Mouse (Mus musculus) retina, embryonic 14.5 days (tissue): Measurements from ENCODE around the gene Pdzd2.

Source experiments
- DNase-seq: peaks from one replicate; pipeline ENCODE4 v3.0.0-alpha.2; 2015; ENCODE audit warnings: low spot score

Gene Pdzd2

DNA sequence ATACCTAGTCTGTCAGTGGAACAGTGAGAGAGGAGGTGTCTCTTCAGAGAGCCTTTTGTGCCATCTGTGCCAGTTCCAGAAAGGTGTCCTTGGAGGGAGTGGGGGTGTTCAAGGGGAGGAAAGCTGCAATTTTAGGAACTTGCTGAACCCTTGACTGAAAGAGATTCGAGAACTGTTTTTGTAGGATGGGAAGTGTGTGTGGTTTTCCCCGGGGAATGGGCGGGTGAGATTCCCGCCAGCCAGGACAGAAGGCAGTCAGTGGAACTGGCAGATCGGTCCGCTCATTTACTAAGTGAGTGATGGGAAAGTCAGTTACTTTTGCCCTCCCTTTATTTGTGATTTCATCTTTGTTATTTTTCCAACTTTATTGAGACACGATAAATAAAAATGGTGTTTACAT, 266.1 kb downstream of the Pdzd2 start:
- DNase-seq = no peak

DNA sequence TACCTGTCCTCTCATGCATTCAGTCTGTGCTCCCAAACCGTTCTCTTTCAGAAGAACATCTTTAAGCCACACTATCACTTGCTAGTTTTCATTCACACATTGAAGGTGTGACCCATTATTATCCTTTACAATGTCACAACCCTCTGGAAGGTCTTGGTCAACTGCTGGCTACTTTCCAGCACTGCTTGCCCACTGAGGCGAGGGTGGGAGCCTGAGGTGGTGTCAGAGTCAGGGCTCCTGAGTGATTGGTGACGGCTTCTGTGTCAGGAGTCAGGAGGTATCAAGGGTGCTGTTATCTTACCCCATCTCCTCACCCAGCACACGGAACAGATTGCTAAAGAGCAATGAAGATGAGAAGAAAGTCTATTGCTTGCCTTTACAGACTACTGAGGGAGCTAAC, 267.1 kb downstream of the Pdzd2 start:
- DNase-seq = no peak

DNA sequence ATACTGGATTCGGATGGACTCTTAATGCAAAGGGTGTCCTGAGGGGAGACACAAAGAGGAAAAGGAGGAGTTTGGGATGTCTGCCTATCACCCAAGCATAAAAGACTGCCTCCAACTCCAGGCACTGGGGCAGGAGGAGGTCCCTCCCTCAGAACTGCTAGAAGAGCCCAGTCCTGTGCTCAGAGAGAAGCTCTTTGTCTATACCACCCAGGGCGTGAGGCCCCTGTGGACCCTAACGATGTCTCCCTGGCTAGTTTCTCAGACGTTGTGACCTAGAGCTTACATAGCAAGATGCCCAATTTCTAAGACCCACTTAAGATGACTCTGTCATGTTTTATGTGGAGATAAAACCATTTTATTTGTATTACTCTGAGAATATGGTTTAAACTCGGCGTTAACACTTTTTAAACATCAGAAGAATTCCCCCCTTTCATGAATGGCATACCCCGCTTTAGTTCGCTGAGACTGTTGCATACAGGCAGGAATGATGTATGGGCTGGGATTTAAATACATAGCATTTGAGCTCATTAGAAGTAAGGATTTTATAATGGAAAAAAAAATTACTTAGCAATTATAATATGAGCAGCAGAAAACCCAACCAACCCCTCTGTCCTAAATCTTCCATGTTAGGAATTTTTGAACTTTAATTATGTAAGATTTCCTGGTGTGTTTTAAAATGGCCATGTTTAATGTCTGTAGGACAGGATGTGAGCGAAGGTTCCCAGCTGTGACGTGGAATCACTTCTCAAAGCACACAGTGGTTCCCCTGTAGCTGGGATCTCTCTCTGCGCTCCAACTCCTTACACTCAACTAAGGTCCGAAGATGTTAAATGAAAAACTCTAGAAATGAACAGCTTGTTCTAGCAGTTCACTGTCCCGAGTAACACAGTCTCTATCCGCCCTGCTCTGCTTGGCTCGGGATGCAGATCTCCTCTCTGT, 268.6 kb downstream of the Pdzd2 start:
- peak; percentile 42 for DNase-seq

DNA sequence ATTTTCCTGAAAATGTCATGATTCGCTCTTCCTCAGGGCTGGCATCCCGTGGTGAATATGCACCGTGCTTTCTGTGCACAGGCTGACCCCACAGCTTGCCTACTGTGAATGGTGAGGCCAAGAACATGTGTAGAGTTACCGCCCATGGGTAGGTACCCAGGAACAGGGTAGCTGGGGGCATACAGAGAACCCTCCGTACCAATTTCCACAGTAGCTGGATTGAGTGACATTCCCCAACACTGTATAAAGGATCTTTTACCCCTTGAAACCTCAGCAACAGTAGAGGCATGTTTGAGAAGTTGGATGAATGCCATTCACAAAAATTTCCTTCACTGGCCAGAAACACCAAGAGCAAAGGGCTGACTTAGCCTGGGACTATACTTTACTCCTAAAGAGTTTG, 271.1 kb downstream of the Pdzd2 start:
- DNase-seq = no peak

DNA sequence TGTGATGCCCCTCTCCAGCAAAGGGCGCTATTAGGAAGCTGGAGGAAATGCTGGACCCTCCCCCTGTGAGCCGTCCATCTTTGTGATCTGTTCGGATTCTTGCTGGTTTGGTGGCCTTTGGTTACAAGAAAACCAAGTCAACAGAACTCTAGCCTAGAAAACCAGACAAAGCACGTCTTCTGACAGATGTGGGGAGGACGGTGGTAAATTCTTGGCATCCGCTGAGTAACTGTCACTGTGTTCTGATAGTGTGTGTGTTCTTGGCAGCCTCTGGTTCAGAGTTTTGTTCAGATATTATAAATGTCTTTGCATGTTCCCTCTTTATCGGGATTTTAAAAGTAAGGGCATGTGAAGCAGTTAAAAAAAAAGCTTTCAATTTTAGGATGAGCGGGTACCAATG, 274.0 kb downstream of the Pdzd2 start:
- DNase-seq = no peak

DNA sequence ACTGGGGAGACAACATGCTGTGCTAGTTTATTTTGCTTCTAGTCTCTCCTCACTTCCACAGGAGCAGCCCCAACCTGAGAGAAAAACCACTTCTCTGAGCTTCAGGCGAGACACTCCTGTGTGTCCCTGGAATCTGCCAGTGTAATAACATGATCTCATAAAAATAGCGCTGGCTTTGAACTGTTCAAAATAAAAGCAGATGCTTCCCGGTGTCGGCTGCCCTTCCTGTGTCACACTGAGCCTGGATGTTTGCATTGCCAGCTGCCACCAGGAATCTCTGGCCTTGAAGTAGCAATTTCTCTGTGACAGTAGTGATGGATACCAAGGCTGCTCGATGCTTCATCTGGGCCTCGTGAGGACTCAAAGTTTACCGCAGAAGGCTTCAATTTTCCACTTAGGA, 282.9 kb downstream of the Pdzd2 start:
- DNase-seq = no peak

DNA sequence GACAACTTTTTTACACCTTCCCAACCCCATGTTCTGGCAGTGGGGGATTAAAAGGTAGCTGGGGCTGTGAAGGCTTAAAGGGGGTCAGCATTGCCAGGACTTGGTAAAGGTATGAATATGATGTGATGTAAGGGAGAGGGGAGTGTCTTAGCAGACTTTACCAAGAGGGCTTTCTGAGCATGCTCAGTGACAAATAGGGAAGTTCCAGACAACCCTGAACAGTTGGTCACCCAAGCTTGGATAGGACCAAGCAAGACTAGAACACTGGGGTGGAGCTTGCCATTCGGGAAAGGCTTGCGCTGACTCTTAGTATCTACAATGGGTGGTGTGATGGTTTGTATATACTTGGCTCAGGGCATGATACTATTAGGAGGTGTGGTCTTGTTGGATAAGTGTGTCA, 286.4 kb downstream of the Pdzd2 start:
- no peak for DNase-seq

DNA sequence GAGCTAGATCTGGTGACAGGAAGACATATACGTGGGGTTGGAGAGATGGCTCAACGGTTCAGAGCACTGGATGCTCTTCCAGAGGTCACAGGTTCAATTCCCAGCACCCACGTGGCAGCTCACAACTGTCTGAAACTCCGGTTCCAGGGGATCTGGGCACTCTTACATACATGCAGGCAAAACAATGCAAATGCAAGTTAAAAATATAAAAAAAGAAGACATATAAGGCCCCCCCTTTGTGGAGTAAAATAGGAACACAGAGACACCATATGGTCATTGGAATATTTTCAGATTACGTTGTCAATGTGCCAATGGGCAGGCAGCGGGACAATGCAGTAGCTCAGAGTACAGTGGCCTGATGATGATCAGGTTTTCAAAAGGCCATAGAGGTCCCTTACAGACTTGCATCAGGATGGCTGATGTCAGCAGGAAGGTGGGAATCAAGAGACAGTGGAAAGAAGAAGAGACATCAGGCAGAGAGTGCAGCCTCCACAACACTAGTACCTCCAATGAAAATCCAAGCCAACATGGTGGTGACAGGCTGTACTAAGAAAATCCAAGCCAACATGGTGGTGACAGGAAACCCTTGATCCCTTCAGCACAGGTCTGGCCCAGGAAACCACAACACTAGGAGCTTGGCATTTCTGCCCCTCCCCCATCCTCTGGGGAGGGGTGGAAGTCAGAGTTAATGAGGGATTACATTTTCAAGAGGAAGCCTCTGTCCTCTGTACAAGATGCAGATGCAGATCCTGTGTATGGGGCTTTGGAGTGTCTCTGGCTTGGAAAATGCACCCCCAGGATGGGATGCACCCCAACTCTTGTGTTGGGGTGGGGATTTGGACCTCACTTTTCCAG, 287.4 kb downstream of the Pdzd2 start:
- no peak for DNase-seq

DNA sequence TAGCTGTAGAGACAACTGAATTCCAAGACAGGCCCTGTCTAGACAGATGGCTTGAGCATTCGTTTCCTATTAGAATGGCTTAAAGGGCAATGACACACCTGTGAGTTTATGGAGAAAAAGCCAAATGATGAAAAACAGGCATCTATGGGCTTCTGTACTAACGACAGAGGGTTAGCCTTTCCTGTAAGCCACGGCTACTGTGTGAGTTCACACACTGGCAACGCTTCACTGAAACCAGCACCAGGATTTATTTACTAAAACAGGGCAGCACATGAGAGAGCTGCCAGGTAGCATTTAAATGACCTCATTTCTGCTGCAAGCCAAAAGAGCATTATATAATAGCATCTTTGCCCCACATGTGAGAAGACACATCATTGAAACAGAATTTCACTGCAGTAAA, 288.3 kb downstream of the Pdzd2 start:
- DNase-seq = no peak

DNA sequence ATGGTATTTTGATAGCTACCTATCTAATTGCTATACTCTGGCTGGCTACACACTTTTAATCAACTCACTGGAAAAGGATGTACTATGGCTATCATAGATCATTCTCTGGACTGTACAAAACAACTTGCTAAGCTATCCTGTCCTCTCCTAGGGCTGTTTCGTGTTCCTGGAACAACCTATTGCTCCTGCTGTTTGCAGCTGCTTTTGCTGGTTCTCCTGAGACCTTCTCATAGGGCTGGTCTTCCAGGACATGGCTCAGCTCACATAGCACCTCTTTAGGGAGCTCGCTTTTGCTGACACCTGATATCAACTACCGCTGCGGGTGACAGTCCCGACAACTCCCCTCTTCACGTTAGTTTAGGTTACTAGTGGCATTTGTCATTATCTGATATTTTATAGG, 288.9 kb downstream of the Pdzd2 start:
- no peak for DNase-seq

DNA sequence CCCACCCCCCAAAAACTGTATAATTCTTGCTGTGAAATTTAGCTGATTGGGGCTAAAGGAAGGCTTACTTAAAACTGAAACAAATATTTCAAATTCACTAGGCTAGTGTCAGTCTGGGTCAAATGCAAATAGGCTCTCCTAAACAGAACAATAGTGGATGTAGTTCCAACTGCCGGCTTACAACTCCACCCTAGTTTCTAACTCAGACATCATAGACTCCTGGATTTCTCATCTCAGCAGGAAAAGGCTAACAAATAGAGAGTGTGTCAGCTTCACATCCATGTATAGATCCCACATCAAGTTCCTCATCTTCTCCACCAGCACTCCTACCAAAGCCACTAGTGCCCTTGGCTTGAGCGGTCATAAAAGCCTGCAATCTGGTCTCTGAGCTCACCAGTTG, 290.4 kb downstream of the Pdzd2 start:
- no peak for DNase-seq

DNA sequence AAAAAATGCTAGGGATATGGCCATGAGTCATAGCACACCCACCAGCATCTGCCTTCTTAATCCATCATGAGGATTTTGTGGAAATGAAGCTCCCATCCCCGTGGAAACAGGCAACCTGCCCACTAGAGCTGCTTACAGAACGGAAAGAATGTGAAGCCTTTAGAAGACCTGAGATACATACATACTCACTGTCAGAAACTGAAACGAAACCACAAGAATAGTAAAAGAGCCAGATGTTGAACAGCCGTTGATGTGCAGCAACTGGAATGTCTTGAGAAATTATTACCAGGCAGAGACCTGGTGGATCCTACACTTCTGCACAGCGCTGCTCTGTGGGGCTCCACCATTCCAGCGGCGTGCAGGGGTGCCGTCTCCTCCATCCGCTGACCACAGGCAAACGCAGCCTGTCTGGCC, 292.7 kb downstream of the Pdzd2 start:
- no peak for DNase-seq

DNA sequence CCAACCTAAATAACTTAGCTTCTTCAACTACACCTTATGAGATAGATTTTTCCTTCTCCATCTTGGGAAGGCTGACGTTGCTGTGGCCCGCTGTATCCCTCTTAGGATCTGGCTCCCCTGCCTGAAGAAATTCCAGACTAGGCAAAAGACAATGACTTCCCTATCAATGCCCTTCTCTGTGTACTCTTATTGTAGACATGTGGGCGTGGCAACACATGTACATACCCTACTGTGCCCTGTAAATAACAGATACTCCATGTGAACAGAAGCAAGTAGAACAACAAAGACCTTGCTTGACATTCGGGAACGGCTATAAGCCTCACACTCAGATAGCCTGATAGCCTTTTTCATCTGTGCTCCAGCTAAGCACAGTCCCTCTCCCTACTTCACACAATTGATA, 295.2 kb downstream of the Pdzd2 start:
- no peak for DNase-seq

DNA sequence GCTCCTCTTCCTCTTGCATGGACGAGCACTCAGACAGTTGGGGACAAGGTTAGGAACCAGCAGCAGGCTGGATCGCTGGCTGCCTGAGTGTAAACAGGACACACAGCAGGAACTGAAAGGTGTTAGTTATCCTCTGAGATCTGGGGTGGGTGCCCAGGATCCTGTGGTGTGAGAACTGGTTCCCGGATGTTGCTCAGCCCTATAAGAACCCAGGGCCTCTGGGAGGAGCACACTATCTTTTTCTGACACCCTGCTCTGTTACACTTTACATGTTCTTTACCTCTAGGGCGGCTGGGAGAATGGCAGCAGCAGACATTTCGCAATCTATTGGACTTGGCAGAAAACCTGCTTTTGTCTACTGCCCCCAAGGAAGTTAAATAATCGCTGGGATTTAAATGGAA, 300.4 kb downstream of the Pdzd2 start:
- DNase-seq = no peak

DNA sequence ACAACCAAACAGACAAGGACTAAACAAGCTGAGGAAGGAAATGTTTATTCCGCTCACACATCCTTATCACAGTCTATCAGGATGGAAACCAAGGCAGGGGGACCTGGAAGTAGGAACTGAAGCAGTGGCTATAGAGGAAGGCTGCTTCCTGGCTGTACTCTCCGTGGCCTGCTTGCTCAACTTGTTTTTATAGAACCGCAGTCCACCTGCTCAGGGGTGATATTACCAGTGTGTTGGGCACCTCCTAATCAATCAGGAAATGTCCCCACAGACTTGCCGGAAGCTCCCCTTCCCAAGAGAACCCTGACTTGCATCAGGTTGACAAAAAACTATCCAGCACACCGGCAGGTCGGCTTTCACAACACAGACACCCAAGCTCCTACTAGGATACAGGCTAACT, 301.0 kb downstream of the Pdzd2 start:
- no peak for DNase-seq

DNA sequence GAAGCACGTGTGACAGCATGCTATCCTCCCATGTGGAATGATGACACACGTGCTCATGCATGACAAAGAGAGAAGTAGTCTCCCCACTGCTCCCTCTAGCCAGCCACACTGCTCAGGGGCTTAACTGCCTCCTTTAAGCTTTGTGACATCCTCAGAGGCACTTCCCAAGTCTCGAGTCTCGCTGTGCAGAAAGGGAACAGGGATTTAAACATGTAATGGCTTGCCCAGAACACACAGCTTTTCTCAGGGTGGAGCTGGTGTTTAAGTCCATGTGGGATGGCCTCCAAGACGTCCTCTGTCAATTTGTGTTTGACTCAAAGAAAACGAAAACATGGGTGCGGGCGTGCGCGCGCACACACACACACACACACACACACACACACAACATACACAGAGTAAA, 301.6 kb downstream of the Pdzd2 start:
- DNase-seq = no peak

DNA sequence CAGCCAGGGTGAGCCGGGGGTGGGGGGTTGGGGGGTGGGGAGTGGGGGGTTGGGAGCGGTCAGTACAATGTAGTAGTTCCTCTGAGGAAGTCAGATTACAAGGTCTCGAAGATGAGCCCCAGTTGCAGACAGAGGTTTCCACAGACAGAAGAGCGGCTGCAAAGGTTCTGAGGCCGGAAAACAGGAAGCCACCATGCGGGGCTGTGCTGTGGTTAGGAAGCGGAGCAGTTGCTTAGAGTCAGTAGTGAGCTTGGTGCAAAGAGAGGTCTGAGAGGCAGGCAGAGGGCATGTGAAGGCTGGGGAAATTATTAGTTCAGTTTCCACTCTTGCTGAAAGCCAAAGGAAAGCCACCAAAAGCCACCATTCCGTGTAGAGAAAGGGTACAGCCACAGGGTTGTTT, 303.8 kb downstream of the Pdzd2 start:
- DNase-seq = no peak

DNA sequence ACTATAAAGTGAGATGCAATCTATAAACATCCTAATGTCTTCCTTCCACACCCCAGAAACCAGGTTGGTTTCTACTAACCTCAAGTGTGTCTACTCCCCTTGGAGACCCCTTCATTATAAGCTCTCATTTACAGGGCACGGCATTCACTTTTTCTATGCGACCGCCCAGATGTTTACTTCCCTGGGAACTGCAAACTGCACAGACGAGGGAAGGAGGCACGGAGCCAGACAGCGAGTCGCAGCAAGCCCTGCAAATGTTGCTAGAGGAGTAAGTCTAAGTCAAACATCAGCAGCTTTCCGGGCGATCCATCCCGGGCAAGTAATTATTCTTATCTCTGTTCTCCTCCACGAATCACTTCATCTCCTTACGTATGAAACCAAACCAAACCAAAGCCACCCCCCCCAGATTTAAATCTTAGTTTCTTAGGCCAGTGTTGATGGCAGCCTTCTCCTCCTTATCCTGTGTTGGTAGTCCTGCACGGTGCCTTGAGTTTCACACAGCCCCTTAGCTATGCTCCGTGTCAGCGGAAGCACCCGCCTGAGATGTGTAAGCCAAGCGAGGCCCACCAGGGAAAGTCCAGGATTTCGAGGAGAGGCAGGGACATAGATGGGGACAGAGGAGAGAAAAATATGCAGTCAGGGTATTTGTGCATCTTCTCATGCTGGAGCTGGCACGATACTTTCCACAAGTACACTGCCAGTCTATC, 305.7 kb downstream of the Pdzd2 start:
- DNase-seq = no peak

DNA sequence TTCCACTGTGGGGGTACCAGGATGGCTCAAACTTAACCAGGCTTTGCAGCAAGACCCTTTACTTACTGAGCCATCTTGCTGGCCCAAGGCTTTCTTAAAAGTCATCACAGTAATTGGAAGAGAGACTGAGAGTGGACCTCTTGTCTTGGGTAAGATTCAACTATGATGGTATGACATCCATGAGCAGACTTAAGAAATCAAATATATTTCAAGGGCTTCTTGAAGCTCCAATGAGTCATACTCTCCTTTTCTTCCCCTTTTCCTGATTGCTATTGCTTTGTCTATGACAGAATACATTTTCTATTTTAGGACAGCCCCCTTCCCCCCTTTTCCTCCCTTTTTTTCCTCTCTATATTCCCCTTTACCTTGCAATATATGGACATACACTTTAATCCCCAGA, 306.8 kb downstream of the Pdzd2 start:
- no peak for DNase-seq

DNA sequence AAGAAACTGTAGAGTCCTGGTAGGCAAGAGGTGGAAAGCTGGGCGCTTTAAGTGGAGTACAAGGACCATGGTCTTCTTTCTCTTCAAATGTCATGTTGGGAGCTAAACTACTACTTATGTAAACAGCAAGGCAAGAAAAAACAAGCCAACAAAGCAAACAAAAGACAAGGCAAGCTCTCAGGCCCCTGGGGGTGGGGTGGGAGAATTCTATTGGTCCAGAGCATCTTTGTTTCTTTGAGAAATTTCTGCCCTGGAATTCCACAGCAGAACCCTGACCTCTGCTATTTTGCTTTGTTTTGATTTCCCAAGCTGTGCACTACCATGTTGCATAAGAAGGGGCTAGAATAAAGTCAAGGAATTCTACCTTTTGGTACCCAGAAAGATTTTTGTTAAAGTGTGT, 307.4 kb downstream of the Pdzd2 start:
- DNase-seq = no peak

DNA sequence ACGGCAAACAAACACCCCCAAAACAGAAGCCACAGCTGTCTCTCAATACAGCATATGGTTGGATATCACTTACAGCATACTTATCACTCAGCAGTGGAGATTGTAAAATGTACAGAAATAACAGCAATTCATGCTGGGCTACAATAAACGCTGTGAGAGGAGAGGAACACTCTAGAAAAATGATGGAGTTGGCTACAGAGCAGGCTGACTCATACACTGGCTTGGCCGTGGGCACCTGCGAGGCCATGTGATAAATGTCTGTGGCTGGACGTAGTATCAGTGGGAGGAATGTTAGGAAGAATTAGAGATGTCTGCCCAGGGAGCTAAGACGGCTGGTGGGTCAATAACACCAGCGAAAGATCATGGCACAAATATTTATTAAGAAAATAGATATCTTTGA, 308.0 kb downstream of the Pdzd2 start:
- no peak for DNase-seq

DNA sequence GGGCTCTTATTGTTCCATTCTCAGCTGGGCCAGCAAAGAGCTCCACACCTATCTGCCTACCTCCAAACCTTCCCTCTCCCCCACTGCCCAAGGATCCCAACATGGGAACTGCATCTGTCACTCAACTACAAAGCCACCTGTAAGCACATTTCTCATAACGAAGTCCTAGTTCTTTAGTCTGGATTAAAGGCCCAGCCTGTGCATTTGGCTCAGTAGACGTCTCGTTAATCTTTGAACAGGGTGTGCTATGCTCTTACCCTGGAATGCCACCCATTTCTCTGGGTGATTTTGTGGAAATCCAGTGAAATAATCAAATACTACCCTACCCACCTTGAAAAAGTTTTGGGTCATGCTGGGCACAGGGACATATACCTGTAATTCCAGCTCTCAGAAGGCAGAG, 308.5 kb downstream of the Pdzd2 start:
- DNase-seq = no peak

DNA sequence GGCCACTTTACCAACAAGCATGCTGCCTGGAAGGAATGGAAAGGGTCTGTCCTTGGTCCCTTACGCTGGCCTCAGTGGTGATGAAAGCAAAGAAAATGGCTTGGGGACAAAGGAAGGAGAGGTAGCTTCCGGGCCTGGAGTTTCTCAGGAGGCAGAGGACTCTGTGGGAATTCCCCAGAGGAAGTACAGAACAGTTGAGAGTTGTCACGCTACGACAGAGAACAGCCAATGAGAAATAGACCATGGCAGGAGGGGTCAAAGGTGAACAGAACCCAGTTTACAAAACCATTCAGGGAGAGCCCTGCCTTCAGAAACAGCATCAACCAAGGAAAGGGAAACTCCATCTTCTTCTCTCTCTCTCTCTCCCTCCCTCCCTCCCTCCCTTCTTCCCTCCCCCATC, 309.1 kb downstream of the Pdzd2 start:
- DNase-seq = no peak
